Mouse (Mus musculus) bone marrow, adult 2 months (tissue): Measurements from ENCODE around the gene Gm28035.

ENCODE experiments used
- CTCF ChIP-seq: fragments of 200-500 bp; IDR thresholded peaks from 2 replicates; pipeline ENCODE4 v1.5.1; 2011; ENCODE audit warnings: low read length, control low read depth; ENCODE audit not compliant: control insufficient read depth, insufficient read depth
- POLR2A ChIP-seq: fragments of 200-500 bp; IDR thresholded peaks from 2 replicates; pipeline ENCODE4 v1.6.1; 2011; ENCODE audit warnings: low read depth, mild to moderate bottlenecking, control low read depth, low read length, borderline replicate concordance; ENCODE audit not compliant: control insufficient read depth

- no peak for TF ChIP-seq CTCF
- no peak for TF ChIP-seq POLR2A
Measured at GRCm38 (mm10) chr2:30328791-30329190, 88.4 kb downstream of the Gm28035 start.
